Mouse (Mus musculus): ENCODE data around the gene Sh3bgr.

The Sh3bgr gene

DNA sequence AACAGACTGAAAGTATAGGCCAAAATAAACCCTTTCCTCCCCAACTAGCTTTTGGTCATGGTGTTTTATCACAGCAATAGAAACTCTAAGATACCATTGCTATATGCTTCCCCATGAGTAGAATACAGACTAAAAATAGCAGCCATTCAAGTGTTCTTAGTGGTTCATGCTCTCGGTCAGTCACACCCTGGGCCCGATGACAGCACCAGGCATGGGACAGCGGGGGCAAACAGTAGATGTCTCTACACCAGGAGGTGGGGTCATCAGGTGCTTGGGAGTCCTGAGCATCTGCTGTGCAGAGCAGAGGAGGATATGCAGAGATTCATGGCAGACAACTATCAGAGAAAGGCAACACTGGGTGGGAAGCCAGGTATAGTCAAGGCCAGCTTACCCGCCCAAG, 12.8 kb downstream of the Sh3bgr start:
- DNase-seq = no peak

GRCm38 (mm10) chr16:96221491-96221890, 21.2 kb downstream of the Sh3bgr start:
- no peak for DNase-seq

GRCm38 (mm10) chr16:96221959-96222358, 21.7 kb downstream of the Sh3bgr start:
- no peak for DNase-seq

DNA sequence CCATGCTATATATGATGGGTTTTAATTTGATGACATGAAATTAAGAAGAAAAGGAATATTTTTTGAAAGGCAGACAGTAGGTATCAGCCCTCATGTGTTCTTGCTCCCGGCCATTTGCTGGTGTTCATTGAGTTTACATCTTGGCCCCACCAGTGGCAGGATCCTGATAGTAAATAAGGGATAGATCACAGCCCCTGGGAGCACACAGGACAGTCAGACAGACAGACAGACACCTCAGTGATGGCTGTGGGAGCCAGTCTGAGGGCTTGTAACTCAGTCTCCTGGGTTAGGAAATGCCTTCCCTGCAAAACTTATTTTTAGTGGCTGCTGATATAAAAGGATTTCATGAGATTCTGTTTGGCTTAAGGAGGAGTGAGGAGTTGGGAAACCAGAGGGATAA, 22.2 kb downstream of the Sh3bgr start:
- no peak for DNase-seq

- DNase-seq = no peak
These were observed 28.2 kb downstream of the Sh3bgr start for GRCm38 (mm10) chr16:96228438-96228837.

DNA sequence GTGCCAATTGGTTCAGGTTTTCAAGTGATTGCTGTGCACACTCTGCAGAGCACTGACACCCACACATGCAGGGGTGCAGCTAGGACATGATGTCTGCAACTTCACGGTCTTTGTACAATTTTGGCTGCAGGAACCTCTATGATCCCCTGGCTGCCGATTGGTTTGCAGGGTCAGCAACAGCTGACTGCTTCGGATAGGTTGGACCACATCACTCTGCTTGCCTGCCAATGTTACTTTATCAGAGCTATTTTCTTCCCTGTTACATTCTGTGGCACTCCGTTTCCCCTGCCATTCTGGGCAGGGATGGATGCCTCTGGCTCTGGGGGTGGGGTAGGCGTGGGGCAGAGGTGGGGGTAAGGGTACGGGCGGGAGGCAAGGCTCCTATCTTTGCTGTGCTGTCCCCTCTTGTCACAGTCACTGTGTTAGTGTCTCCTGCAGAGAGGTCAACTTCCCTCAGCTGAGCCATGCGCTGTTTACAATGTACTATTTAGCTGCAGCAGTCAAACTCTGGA, 28.9 kb downstream of the Sh3bgr start:
- no peak for DNase-seq

- peak; percentile 61 for DNase-seq
These were observed 30.2 kb downstream of the Sh3bgr start for GRCm38 (mm10) chr16:96230411-96230810.

- DNase-seq = no peak
These were observed 31.0 kb downstream of the Sh3bgr start for GRCm38 (mm10) chr16:96231251-96231650.

DNA sequence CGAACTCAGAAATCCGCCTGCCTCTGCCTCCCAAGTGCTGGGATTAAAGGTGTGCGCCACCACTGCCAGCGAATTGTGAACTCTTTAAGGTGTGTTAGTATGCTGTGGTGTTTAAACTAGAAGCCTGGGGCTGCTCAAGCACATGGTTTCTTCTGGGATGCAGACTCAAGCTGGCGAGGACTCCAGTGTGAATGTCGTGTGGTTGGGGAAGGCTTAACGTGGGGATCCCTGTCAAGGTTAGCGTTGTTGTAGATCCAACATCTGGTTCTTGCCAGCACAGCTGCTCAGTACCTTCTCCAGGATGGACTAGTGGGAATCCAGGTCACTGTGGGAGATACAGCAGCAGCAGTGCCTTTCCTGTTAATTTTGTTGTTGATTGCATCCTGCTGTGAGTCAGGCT, 31.7 kb downstream of the Sh3bgr start:
- DNase-seq = no peak

DNA sequence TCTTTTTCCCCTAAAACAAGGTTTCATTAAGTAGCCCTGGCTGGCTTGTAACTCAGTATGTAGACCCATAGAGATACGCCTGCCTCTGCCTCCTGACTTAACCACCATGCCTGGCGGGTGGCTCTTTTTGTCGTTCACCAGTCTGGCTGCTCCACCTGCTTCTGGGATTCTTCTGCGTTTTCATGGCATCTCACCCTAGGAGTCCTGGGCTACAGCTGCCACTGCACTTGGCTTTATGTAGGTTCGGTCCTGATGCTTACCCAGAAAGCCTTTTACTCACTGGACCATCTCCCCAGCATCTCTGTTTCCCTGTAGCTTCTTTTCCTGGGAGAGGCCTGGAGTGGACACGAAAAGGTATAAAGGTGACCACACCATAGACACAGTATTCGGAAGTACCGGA, 33.7 kb downstream of the Sh3bgr start:
- DNase-seq = no peak

DNA sequence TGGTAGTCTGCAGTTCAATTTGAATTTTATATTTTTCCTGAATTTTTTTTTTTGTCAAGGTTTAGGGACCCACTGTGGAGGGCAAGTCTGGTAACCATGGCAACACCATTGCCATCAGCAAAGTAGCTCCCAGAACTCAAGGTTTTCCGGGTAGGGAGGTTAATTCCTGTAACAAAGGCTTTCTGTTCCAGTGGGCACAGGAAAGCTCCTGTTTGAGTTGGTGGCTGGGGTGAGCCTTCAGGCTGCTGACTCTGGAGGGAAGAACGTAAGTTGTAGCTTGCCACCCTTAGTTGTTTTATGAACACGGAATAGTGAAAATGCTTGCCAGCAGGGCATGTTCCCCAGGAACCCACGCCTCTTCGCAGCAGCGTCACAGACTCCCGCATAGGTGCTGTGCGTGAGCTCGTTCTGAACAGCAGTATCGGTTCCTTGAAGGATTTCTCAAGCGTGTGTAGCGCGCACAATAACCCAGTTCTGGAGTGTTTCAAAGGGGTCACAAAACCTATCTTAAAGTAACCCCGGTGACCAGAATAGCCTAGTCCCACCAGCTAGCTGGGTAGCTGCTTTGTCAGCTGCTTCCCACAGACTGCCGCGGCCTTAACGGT, 35.2 kb downstream of the Sh3bgr start, which contains the start of gene B3galt5:
Gene B3galt5, plus strand, starts transcription at position 436 of the 605 bp plus-strand sequence.
- no peak for DNase-seq

- no peak for DNase-seq
These were observed 44.2 kb downstream of the Sh3bgr start for GRCm38 (mm10) chr16:96244496-96244895.

DNA sequence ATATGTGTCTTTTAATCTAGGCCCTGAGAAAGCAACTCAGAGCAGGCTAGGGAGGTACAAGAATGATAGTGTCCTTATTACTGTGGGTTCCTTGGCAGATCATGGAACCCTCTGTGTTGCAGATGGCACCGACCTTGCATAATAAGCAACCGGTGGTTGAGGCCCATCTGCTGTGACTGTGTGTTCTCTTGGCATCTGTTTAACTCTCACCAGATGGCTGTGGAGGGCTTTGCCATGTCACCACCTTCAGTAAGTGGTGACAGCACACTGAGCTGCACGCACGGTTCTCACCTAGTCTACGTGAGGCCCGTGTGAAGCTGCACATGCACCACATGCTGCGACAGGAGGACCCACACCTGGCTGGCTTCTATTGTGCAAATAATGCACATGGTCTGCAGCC, 49.4 kb downstream of the Sh3bgr start:
- no peak for DNase-seq

GRCm38 (mm10) chr16:96252146-96252545, 51.9 kb downstream of the Sh3bgr start:
- no peak for DNase-seq

DNA sequence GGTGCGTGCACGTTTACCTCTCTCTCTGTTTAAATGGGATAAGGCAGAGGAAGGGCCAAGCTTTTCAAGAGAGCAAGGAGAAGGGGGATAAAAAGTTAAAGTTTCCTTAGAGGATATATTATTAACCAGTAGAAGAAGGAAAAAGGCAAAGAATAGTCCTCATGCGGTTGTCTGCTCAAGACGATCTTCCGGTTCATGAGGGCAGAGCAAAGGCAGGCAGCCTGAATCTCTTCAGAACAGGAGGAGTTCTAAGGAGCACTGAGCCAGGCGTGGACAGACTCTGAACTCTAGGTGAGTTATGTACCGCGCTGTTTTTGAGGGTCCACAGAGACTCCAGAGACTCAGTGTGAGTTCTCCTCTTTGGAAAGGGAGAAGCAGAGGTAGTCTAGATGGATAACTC, 58.2 kb downstream of the Sh3bgr start:
- DNase-seq = no peak

DNA sequence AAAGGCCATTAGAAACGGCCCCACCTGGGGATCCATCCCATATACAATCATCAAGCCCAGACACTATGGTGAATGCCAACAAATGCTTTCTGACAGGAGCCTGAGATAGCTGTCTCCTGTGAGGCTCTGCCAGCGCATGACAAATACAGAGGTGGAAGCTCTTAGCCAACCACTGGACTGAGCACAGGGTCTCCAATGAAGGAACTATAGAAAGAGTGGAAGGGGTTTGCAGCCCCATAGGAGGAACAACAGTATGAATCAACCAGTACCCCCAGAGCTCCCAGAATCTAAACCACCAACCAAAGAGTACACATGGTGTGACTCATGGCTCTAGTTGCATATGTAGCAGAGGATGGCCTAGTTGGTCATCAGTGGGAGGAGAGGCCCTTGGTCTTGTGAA, 71.5 kb downstream of the Sh3bgr start:
- no peak for DNase-seq

GRCm38 (mm10) chr16:96272929-96273619, 72.8 kb downstream of the Sh3bgr start:
- DNase-seq = peak; percentile 14

DNA sequence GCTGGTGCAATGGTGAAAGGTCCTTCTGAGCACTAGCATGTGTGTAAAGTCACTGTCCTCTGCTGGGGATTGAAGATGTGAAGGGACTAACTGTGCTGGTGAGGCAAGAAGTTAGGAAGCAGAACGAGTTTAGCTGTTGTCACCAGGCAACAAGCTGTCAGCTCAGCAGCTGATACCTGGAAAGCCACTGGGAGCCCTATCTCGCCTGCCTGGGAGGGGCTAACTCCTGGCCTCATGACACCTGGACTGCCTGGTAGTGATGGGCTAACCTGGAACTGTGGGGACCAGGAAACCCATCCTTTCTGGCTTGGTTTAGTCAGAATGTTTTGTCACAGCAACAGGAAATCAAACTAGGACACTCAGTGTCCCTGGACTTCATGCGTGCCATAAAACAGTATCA, 76.3 kb downstream of the Sh3bgr start:
- DNase-seq = no peak
